Mouse (Mus musculus): ENCODE results near the gene Hist1h4a.

GRCm38 (mm10) chr13:23744421-23745380 is 16.3 kb downstream of the Hist1h4a start:
- no peak for TF ChIP-seq GATA1 (IDR thresholded peaks at IDR 0.05; ENCODE audit: low read length)
- TF ChIP-seq TAL1 (IDR thresholded peaks at IDR 0.05; ENCODE audit: low read length), result no peak

Data from erythroblast, embryonic 14.5 days (primary cell).